Mouse (Mus musculus): ENCODE results near the gene Eef1akmt4. TPM values are rescaled to one million over a fixed set of nuclear protein-coding genes. Genes with fewer than 3 reads are reported as not detected.

Eef1akmt4 gene
- total RNA-seq, 2 experiments from 2014 or later: 2.4 to 3.2 TPM

- TF ChIP-seq CTCF (conservative IDR thresholded peaks at IDR 0.05): no peak
- peak overlapping the region; percentile 93 for H3K27ac ChIP-seq
- peak; percentile 65 to 76 for DNase-seq (ENCODE audit: low spot score in 2 of 2)
- peak overlapping the region; percentile 85 for H3K4me3 ChIP-seq
Observed at GRCm38 (mm10) chr16:20610501-20611356, 664 bp upstream of the Eef1akmt4 start.

GRCm38 (mm10) chr16:20619541-20620398 is 8.4 kb downstream of the Eef1akmt4 start:
- Histone ChIP-seq H3K27ac (no peak overlapping the region), H3K4me3 (peak overlapping the region; percentile 76)
- no peak for TF ChIP-seq CTCF (conservative IDR thresholded peaks at IDR 0.05)
- no peak for DNase-seq (ENCODE audit: low spot score in 2 of 2)

GRCm38 (mm10) chr16:20620399-20620735 is 9.0 kb downstream of the Eef1akmt4 start:
- peak overlapping the region; percentile 76 for H3K4me3 ChIP-seq
- no peak overlapping the region for H3K27ac ChIP-seq
- no peak for TF ChIP-seq CTCF (conservative IDR thresholded peaks at IDR 0.05)
- no peak for DNase-seq (ENCODE audit: low spot score in 2 of 2)

- peak overlapping the region; percentile 76 for H3K4me3 ChIP-seq
- peak overlapping the region; percentile 72 for H3K27ac ChIP-seq
- no peak for TF ChIP-seq CTCF (conservative IDR thresholded peaks at IDR 0.05)
- no peak for DNase-seq (ENCODE audit: low spot score in 2 of 2)
Observed at GRCm38 (mm10) chr16:20620751-20621190, 9.4 kb downstream of the Eef1akmt4 start.

- Histone ChIP-seq H3K4me3 (peak within 1 kb of the TSS; percentile 76), H3K27ac (peak within 1 kb of the TSS; percentile 72)
- peak in 1 of 2 experiments; percentile 30 for DNase-seq (ENCODE audit: low spot score in 2 of 2)
- TF ChIP-seq CTCF (conservative IDR thresholded peaks at IDR 0.05): no peak
Observed at GRCm38 (mm10) chr16:20621191-20621990, 10.0 kb downstream of the Eef1akmt4 start, which contains the start of gene Camk2n2. Gene Camk2n2 (minus strand): TSS chr16:20621287.

GRCm38 (mm10) chr16:20621991-20622685 is 10.7 kb downstream of the Eef1akmt4 start:
- Histone ChIP-seq H3K4me3 (peak overlapping the region; percentile 76), H3K27ac (peak overlapping the region; percentile 46)
- peak; percentile 38 to 51 for DNase-seq (ENCODE audit: low spot score in 2 of 2)
- TF ChIP-seq CTCF (conservative IDR thresholded peaks at IDR 0.05): no peak

GRCm38 (mm10) chr16:20623211-20623610 is 11.8 kb downstream of the Eef1akmt4 start:
- no peak overlapping the region for H3K27ac ChIP-seq
- no peak overlapping the region for H3K4me3 ChIP-seq
- DNase-seq (ENCODE audit: low spot score in 2 of 2): no peak
- no peak for TF ChIP-seq CTCF (conservative IDR thresholded peaks at IDR 0.05)

- no peak for TF ChIP-seq CTCF (conservative IDR thresholded peaks at IDR 0.05)
- H3K4me3 ChIP-seq: peak overlapping the region; percentile 71
- no peak overlapping the region for H3K27ac ChIP-seq
- peak; percentile 41 to 61 for DNase-seq (ENCODE audit: low spot score in 2 of 2)
Observed at GRCm38 (mm10) chr16:20628871-20629391, 17.5 kb downstream of the Eef1akmt4 start.

GRCm38 (mm10) chr16:20629731-20630634 is 18.6 kb downstream of the Eef1akmt4 start, which contains the start of gene Ece2:
Gene Ece2 (plus strand): TSS chr16:20629828.
- no peak for TF ChIP-seq CTCF (conservative IDR thresholded peaks at IDR 0.05)
- Histone ChIP-seq H3K27ac (peak within 1 kb of the TSS; percentile 88), H3K4me3 (peak within 1 kb of the TSS; percentile 71)
- peak in 1 of 2 experiments; percentile 51 for DNase-seq (ENCODE audit: low spot score in 2 of 2)

- DNase-seq (ENCODE audit: low spot score in 2 of 2): no peak
- H3K27ac ChIP-seq: peak overlapping the region; percentile 67
- no peak overlapping the region for H3K4me3 ChIP-seq
- TF ChIP-seq CTCF (conservative IDR thresholded peaks at IDR 0.05): no peak
Observed at GRCm38 (mm10) chr16:20637410-20637809, 26.0 kb downstream of the Eef1akmt4 start.

Measured in layer of hippocampus, adult 2 months (tissue).